Mouse (Mus musculus) midbrain, embryonic 10.5 days (tissue): ENCODE data around the gene Pde6d. TPM values are rescaled to one million over a fixed set of nuclear protein-coding genes. Genes with fewer than 3 reads are reported as not detected.

Source experiments
- DNase-seq: peaks from one replicate; pipeline ENCODE4 v3.0.0-alpha.2; 2017; ENCODE audit warnings: low spot score
- H3K27ac ChIP-seq: fragments of 300-500 bp; sonication (generic); replicated peaks from 2 replicates; pipeline ENCODE4 v1.5.1; 2016; ENCODE audit warnings: mild to moderate bottlenecking
- H3K27me3 ChIP-seq: fragments of 300-500 bp; sonication (generic); 2 replicates; pipeline ENCODE4 v1.6.1; 2016; ENCODE audit warnings: low read depth, mild to moderate bottlenecking; ENCODE audit not compliant: poor library complexity, severe bottlenecking
- H3K36me3 ChIP-seq: fragments of 300-500 bp; sonication (generic); 2 replicates; pipeline ENCODE4 v1.6.1; 2016; ENCODE audit warnings: mild to moderate bottlenecking, moderate library complexity
- H3K4me1 ChIP-seq: fragments of 300-500 bp; sonication (generic); 2 replicates; pipeline ENCODE4 v1.6.1; 2016
- H3K4me3 ChIP-seq: fragments of 300-500 bp; sonication (generic); 2 replicates; pipeline ENCODE4 v1.5.1; 2016; ENCODE audit warnings: mild to moderate bottlenecking, moderate library complexity
- H3K9me3 ChIP-seq: fragments of 300-500 bp; sonication (generic); replicated peaks from 2 replicates; pipeline ENCODE4 v1.6.1; 2016; ENCODE audit warnings: mild to moderate bottlenecking
- WGBS: fragments of 180-500 bp; shearing (Covaris S2); methylation state at CpG from one replicate; pipeline ENCODE4 v1.1.7; 2016; 5-methylcytosine and 5-hydroxymethylcytosine counted together
- polyA plus RNA-seq: library from polyadenylated mRNA; unstranded; fragments of >200 nt; fragmentation: Nextera tagmentation; extraction: Ambion mirVana; gene quantifications from 2 replicates; pipeline ENCODE4 v1.2.1, GENCODE M21; 2016

Gene Pde6d
- polyA plus RNA-seq, 1 experiment from 2014 or later: 78.9 TPM

- no peak for DNase-seq
- WGBS: 93% methylated on average over 6 of the region's 6 CpGs
- H3K4me3 ChIP-seq: no peak overlapping the region
- H3K27me3 ChIP-seq: no peaks in the 10 kb centered on the region
- H3K9me3 ChIP-seq: no peaks in the 10 kb centered on the region
- peaks cover 92% of the 10 kb centered on the region for H3K36me3 ChIP-seq
- no peak overlapping the region for H3K27ac ChIP-seq
- no peaks in the 10 kb centered on the region for H3K4me1 ChIP-seq
Measured at GRCm38 (mm10) chr1:86596512-86596911, 14.1 kb upstream of the Pde6d start.

DNA sequence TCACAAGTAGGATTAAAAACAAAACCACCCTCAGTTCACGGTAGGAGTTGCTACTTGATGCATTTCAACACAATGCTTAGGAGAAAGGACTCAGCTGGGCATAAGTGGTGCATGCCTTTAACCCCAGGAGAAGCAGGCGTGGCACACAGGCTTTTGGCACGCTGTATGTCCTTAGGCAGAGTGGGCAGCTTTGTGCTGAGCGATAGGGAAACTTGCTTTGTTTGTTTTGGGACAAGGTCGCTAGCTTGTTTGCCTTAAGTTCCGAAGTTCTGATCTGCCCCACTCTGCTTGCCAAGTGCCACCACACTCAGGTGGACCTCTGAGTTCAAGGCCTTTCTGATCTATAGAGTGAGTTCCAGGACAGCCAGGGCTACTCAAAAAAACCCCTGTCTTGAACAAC is 12.9 kb upstream of the Pde6d start:
- no peak for DNase-seq
- Histone ChIP-seq H3K9me3 (no peaks in the 10 kb centered on the region), H3K4me3 (no peak overlapping the region), H3K27me3 (no peaks in the 10 kb centered on the region), H3K36me3 (peaks cover 91% of the 10 kb centered on the region), H3K4me1 (no peaks in the 10 kb centered on the region), H3K27ac (no peak overlapping the region)
- 89% methylated on average over 6 of the region's 6 CpGs for whole genome bisulfite sequencing

GRCm38 (mm10) chr1:86594539-86594938 is 12.1 kb upstream of the Pde6d start:
- H3K36me3 ChIP-seq: peaks cover 91% of the 10 kb centered on the region

DNA sequence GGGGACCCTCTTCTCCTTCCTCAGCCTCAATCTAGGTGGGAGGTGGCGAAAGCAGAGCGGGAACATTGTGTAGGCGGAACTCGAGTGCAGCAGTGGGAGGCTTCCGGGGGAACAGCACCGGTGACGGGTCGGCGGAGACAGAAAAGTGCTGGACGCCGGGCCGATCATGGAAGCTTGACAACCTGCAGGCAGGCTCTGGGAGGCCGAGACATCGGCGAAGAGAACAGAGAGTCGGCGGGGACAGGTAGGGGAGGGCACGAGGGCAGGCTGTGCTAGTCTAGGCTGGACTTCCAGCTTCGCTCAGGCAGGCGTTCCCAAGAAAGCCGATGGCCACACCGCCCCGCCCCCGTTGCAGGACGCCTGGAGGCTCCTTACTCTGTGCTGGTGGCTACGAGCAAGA is 4.6 kb upstream of the Pde6d start:
- under 1% methylated on average over 26 of the region's 26 CpGs for WGBS
- Histone ChIP-seq H3K36me3 (peaks cover 24% of the 10 kb centered on the region), H3K27me3 (no peaks in the 10 kb centered on the region), H3K27ac (peak overlapping the region; percentile 86), H3K4me1 (peaks cover 28% of the 10 kb centered on the region), H3K4me3 (peak overlapping the region; percentile 74), H3K9me3 (no peaks in the 10 kb centered on the region)
- DNase-seq: peak; percentile 83

More at GRCm38 (mm10) chr1:86594539-86594938, 12.1 kb upstream of the Pde6d start:
- H3K27ac ChIP-seq: no peak overlapping the region
- WGBS: 92% methylated on average over 7 of the region's 7 CpGs
- no peaks in the 10 kb centered on the region for H3K4me1 ChIP-seq
- no peaks in the 10 kb centered on the region for H3K27me3 ChIP-seq
- H3K4me3 ChIP-seq: no peak overlapping the region
- no peaks in the 10 kb centered on the region for H3K9me3 ChIP-seq
- no peak for DNase-seq

DNA sequence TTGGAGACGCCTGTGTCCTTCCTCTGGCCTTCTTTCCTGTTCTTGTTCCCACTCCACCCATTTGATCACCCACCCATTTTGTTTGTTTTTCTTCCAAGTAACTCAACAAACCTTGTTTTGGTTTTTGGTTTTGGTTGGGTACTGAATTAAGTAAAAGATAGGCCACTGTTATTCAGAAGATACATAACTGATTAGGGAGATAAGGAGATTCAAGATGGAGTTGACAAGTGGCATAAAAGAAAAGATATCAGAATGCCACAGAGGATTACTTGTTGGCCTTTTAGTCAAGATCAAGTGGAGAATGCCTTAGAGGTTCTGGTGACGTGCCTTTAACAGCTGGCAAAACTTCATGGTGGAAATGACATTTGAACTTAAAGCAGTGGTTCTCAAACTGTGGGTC is 1.3 kb upstream of the Pde6d start:
- WGBS: 77% methylated on average over 2 of the region's 2 CpGs
- Histone ChIP-seq H3K36me3 (0 out of 2 replicates have a peak, but pooled peaks cover 4% of the 10 kb centered on the region), H3K4me3 (no peak overlapping the region), H3K27me3 (no peaks in the 10 kb centered on the region), H3K4me1 (peaks cover 40% of the 10 kb centered on the region), H3K9me3 (no peaks in the 10 kb centered on the region), H3K27ac (no peak overlapping the region)
- DNase-seq: no peak

DNA sequence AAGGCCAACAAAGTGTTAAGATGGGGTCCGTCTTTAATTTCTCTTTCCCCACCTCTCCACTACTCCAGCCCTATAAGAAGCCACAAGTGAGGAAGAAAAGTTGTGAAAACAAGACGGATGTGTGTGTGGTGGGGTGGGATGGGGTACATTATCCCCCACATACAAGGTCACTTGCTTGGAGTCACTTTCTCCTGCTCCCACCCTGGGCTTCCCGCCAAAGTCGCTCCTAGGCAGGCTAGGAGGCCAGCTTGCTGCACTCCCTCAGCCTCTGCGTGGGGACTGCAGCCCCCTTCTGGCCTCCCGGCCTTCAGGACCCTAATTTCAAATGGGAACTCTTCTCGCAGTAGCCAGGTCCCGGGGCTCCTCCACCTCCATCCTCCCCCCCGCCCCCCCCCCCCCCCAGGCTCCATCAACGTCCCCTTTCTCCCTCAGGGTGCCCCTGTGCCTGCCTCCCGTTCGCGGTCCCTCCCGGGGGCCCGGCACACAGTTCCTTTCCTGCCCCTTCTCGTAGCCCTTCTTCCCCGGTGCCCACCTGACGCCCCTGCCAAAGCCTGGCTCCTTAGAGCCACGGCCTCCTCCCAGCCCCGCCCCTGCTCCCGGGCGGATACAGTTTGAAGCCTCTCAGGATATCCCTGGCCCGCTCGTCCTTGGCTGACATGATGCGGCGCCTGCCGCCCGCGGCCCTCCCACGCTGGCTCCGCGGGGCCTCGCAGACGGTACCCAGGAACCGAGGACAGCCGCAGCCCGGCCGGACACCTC is 558 bp downstream of the Pde6d start:
- peak overlapping the region; percentile 94 for H3K27ac ChIP-seq
- 2% methylated on average over 37 of the region's 38 CpGs for WGBS
- H3K4me1 ChIP-seq: peaks cover 28% of the 10 kb centered on the region
- H3K4me3 ChIP-seq: peak overlapping the region; percentile 95
- no peaks in the 10 kb centered on the region for H3K9me3 ChIP-seq
- DNase-seq: no peak
- H3K36me3 ChIP-seq: 0 out of 2 replicates have a peak, but pooled peaks cover 4% of the 10 kb centered on the region
- H3K27me3 ChIP-seq: no peaks in the 10 kb centered on the region

GRCm38 (mm10) chr1:86580426-86580825 is 2.0 kb downstream of the Pde6d start:
- WGBS: 84% methylated on average over 6 of the region's 6 CpGs
- Histone ChIP-seq H3K27me3 (no peaks in the 10 kb centered on the region), H3K4me1 (peaks cover 24% of the 10 kb centered on the region)

DNA sequence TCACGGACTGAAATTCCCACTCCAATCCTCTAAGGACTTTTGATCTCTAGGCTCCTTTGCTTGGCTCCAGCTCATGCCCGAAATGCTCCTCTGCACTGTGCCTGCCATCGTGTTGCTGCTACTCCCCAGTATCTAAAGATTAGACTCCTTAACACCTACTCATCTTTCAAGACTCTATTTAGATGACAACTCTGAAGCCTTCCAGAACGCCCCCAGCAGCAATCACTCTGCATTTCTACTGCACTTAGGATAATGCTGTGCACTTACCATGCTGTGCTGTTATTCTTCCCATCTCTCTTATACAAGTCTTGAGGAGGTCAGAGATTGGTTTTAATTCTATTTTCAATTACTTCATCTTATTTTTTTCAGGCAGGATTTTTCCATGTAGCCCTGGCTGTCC is 10.5 kb downstream of the Pde6d start:
- H3K4me3 ChIP-seq: no peak overlapping the region
- H3K9me3 ChIP-seq: no peaks in the 10 kb centered on the region
- DNase-seq: no peak
- H3K27me3 ChIP-seq: no peaks in the 10 kb centered on the region
- WGBS: 89% methylated on average over 4 of the region's 4 CpGs
- H3K27ac ChIP-seq: no peak overlapping the region
- no peaks in the 10 kb centered on the region for H3K4me1 ChIP-seq
- peaks cover 10% of the 10 kb centered on the region for H3K36me3 ChIP-seq

More at GRCm38 (mm10) chr1:86580426-86580825, 2.0 kb downstream of the Pde6d start:
- Histone ChIP-seq H3K27ac (no peak overlapping the region), H3K4me3 (no peak overlapping the region), H3K36me3 (0 out of 2 replicates have a peak, but pooled peaks cover 4% of the 10 kb centered on the region), H3K9me3 (no peaks in the 10 kb centered on the region)
- DNase-seq: no peak

GRCm38 (mm10) chr1:86571381-86571780 is 11.0 kb downstream of the Pde6d start:
- DNase-seq: no peak
- Histone ChIP-seq H3K4me1 (no peaks in the 10 kb centered on the region), H3K9me3 (no peaks in the 10 kb centered on the region), H3K27me3 (no peaks in the 10 kb centered on the region), H3K36me3 (peaks cover 10% of the 10 kb centered on the region), H3K27ac (no peak overlapping the region), H3K4me3 (no peak overlapping the region)
- 95% methylated on average over 2 of the region's 2 CpGs for WGBS

DNA sequence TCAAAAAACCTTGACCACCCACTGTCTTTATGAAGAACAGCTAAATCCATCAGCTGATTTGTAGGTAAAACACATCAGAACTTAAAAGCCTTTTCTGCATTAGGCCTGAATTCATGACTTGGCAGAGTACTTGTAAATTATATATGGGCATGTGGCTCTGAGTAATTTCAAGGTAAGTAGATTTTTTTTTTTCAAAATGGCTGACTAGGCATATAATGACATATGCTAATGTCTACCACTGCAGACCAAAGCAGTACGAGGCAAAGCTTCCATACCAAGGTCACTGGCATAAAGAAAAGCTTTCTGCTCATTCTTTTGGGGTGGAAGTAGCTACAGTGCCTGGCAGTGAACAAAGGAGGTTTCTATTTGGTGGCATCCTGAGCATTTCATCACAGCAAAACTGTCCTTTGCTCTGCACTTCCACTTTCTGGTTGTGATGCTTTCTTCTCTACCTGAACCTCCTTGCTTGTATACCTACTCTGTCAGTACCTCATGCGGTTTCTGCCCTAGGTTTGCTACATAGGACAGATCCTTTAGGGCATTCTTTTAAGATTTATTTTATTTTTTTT is 13.1 kb downstream of the Pde6d start:
- Histone ChIP-seq H3K9me3 (no peaks in the 10 kb centered on the region), H3K36me3 (peaks cover 10% of the 10 kb centered on the region), H3K4me3 (no peak overlapping the region), H3K4me1 (no peaks in the 10 kb centered on the region), H3K27me3 (no peaks in the 10 kb centered on the region), H3K27ac (no peak overlapping the region)
- 86% methylated on average over 2 of the region's 2 CpGs for WGBS
- DNase-seq: no peak

GRCm38 (mm10) chr1:86568409-86568808 is 14.0 kb downstream of the Pde6d start:
- H3K27me3 ChIP-seq: no peaks in the 10 kb centered on the region
- no peak overlapping the region for H3K27ac ChIP-seq
- DNase-seq: no peak
- H3K4me1 ChIP-seq: no peaks in the 10 kb centered on the region
- H3K4me3 ChIP-seq: no peak overlapping the region
- 79% methylated on average over 2 of the region's 2 CpGs for WGBS
- no peaks in the 10 kb centered on the region for H3K9me3 ChIP-seq
- H3K36me3 ChIP-seq: peaks cover 12% of the 10 kb centered on the region

DNA sequence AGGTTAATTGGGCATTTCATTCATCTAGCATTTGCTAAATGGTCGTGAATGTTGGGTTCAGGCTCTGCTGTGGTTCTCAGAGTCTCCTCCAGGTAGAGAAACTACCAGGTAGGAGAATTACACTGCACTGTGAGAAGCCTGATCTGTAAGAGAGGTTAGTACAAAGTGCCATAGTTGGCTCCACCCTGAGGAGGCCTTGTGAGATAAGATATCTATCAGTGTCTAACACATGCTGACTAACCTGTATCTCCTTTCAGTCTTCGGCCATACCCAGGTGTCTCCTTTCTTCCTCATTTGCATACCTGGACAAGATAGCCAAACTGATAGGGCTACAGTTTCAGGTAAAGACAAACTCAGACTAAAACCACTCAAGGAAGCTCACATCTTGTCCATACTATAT is 19.8 kb downstream of the Pde6d start:
- Histone ChIP-seq H3K27ac (no peak overlapping the region), H3K4me3 (no peak overlapping the region), H3K27me3 (no peaks in the 10 kb centered on the region), H3K36me3 (peaks cover 30% of the 10 kb centered on the region), H3K9me3 (no peaks in the 10 kb centered on the region), H3K4me1 (no peaks in the 10 kb centered on the region)
- 92% methylated on average over 2 of the region's 2 CpGs for WGBS
- no peak for DNase-seq

GRCm38 (mm10) chr1:86559232-86559631 is 23.2 kb downstream of the Pde6d start:
- H3K4me1 ChIP-seq: no peaks in the 10 kb centered on the region
- H3K27me3 ChIP-seq: no peaks in the 10 kb centered on the region
- H3K27ac ChIP-seq: no peak overlapping the region
- 91% methylated on average over 3 of the region's 3 CpGs for WGBS
- DNase-seq: no peak
- H3K4me3 ChIP-seq: no peak overlapping the region
- H3K9me3 ChIP-seq: no peaks in the 10 kb centered on the region
- H3K36me3 ChIP-seq: peaks cover 46% of the 10 kb centered on the region
